Mouse (Mus musculus) monocyte, adult 2 months (primary cell): ENCODE data around the gene Efcab9.

Experiments used
- DNase-seq, 2 experiments: peaks; one replicate each; pipeline ENCODE4 v3.0.0; 2022; ENCODE audit warnings: low spot score in 2 of 2, low read depth in 1 of 2

Gene Efcab9

GRCm38 (mm10) chr11:32556333-32556990 lies 24.6 kb upstream of the Efcab9 start:
- no peak for DNase-seq

GRCm38 (mm10) chr11:32555103-32555689 lies 23.3 kb upstream of the Efcab9 start:
- DNase-seq, result no peak

GRCm38 (mm10) chr11:32554141-32555091 lies 22.5 kb upstream of the Efcab9 start:
- peak in 1 of 2 experiments; percentile 72 for DNase-seq

- DNase-seq, result no peak
These were observed 21.6 kb upstream of the Efcab9 start for GRCm38 (mm10) chr11:32553311-32554140.

GRCm38 (mm10) chr11:32552401-32553090 lies 20.7 kb upstream of the Efcab9 start:
- DNase-seq, result no peak

- no peak for DNase-seq
These were observed 19.9 kb upstream of the Efcab9 start for GRCm38 (mm10) chr11:32551579-32552297.

- DNase-seq, result no peak
These were observed 19.2 kb upstream of the Efcab9 start for GRCm38 (mm10) chr11:32551056-32551455.

GRCm38 (mm10) chr11:32550102-32550501 lies 18.2 kb upstream of the Efcab9 start:
- no peak for DNase-seq

- no peak for DNase-seq
These were observed 17.4 kb upstream of the Efcab9 start for GRCm38 (mm10) chr11:32549236-32549635.

- DNase-seq, result no peak
These were observed 16.4 kb upstream of the Efcab9 start for GRCm38 (mm10) chr11:32548240-32548639.

- no peak for DNase-seq
These were observed 15.6 kb upstream of the Efcab9 start for GRCm38 (mm10) chr11:32547391-32547947.

- no peak for DNase-seq
These were observed 14.6 kb upstream of the Efcab9 start for GRCm38 (mm10) chr11:32546483-32546882.

GRCm38 (mm10) chr11:32545605-32546004 lies 13.7 kb upstream of the Efcab9 start:
- DNase-seq, result no peak

GRCm38 (mm10) chr11:32544497-32544896 lies 12.6 kb upstream of the Efcab9 start:
- no peak for DNase-seq

- no peak for DNase-seq
These were observed 12.2 kb upstream of the Efcab9 start for GRCm38 (mm10) chr11:32544041-32544440.

GRCm38 (mm10) chr11:32542687-32543411 lies 11.0 kb upstream of the Efcab9 start:
- DNase-seq, result peak; percentile 74 to 77

- DNase-seq, result no peak
These were observed 10.3 kb upstream of the Efcab9 start for GRCm38 (mm10) chr11:32542181-32542580.

- no peak for DNase-seq
These were observed 8.6 kb upstream of the Efcab9 start for GRCm38 (mm10) chr11:32540463-32540862.

- no peak for DNase-seq
These were observed 7.8 kb upstream of the Efcab9 start for GRCm38 (mm10) chr11:32539717-32540116.
